Mouse (Mus musculus): Measurements from ENCODE around the gene Nkx6-2.

DNA sequence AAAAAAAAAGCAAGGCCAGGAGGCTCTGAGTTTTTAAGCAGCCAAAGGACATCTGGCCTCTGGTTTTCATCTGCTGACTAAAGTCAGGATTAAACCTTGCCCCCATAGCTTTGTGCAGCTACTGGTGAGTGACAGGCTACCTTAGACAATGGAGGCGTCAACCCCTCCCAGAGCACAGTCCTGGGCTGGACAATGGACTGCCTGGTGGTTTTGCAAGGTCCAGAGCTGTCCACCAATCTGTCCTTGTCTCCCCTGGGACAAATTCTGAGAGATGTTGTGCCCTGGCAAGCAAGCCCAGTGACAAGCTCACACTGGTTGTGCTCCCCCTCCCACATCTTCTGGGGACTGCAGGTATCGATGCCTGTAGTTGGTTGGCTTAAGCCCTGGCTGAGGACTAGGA lies 31.1 kb downstream of the Nkx6-2 start:
- TF ChIP-seq CTCF (IDR thresholded peaks at IDR 0.05; ENCODE audit: borderline replicate concordance, control insufficient read depth, extremely low read depth, insufficient read depth, low read length, poor library complexity): no peak
- TF ChIP-seq POLR2A (IDR thresholded peaks at IDR 0.05; ENCODE audit: control insufficient read depth, extremely low read depth, insufficient read depth, low read length, poor library complexity): no peak
